Mouse (Mus musculus) limb, embryonic 11.5 days (tissue): ENCODE measurements around the gene Mapk14. TPM values are rescaled to one million over a fixed set of nuclear protein-coding genes. Genes with fewer than 3 reads are reported as not detected.

ENCODE experiments used
- ATAC-seq: fragments of 200-750 bp; cut with Nextera tagmentation; 2 replicates; pipeline ENCODE4 v1.8.0; 2017; ENCODE audit warnings: low read depth; ENCODE audit not compliant: insufficient number of reproducible peaks, low FRiP score, low TSS enrichment
- DNase-seq: peaks from one replicate; pipeline ENCODE4 v3.0.0-alpha.2; 2015; ENCODE audit warnings: low spot score
- H3K27ac ChIP-seq: fragments of 300-500 bp; sonication (generic); replicated peaks from 2 replicates; pipeline ENCODE4 v1.5.1; 2014; ENCODE audit warnings: low read depth, mild to moderate bottlenecking, low read length
- H3K27me3 ChIP-seq: fragments of 300-500 bp; sonication (generic); 2 replicates; pipeline ENCODE4 v1.6.1; 2014; ENCODE audit warnings: mild to moderate bottlenecking, low read length, mixed read lengths; ENCODE audit not compliant: control insufficient read depth, insufficient read depth
- H3K36me3 ChIP-seq: fragments of 300-500 bp; sonication (generic); 2 replicates; pipeline ENCODE4 v1.6.1; 2014; ENCODE audit warnings: mild to moderate bottlenecking, low read length, moderate library complexity, mixed read lengths; ENCODE audit not compliant: control insufficient read depth, insufficient read depth
- H3K4me1 ChIP-seq: fragments of 300-500 bp; sonication (generic); 2 replicates; pipeline ENCODE4 v1.6.1; 2014; ENCODE audit warnings: low read length, mixed read lengths; ENCODE audit not compliant: control insufficient read depth, insufficient read depth
- H3K4me2 ChIP-seq: fragments of 300-500 bp; sonication (generic); 2 replicates; pipeline ENCODE4 v1.6.1; 2014; ENCODE audit warnings: low read depth, mild to moderate bottlenecking, moderate library complexity; ENCODE audit not compliant: severe bottlenecking
- H3K4me3 ChIP-seq: fragments of 300-500 bp; sonication (generic); 2 replicates; pipeline ENCODE4 v1.5.1; 2014; ENCODE audit warnings: low read depth, low read length
- H3K9ac ChIP-seq: fragments of 300-500 bp; sonication (generic); 2 replicates; pipeline ENCODE4 v1.6.1; 2014; ENCODE audit warnings: mild to moderate bottlenecking, low read length
- H3K9me3 ChIP-seq: fragments of 300-500 bp; sonication (generic); 2 replicates; pipeline ENCODE4 v1.6.1; 2016; ENCODE audit warnings: low read length; ENCODE audit not compliant: control insufficient read depth
- WGBS: fragments of 180-500 bp; shearing (Covaris S2); extraction: QIAGEN DNeasy Blood & Tissue Kit; methylation state at CpG from one replicate; pipeline ENCODE4 v1.1.7; 2014; 5-methylcytosine and 5-hydroxymethylcytosine counted together
- polyA plus RNA-seq: library from polyadenylated mRNA; unstranded; fragments of >200 nt; fragmentation: Nextera tagmentation; extraction: Ambion mirVana; gene quantifications from 2 replicates; pipeline ENCODE4 v1.2.1, GENCODE M21; 2014

Gene Mapk14
- polyA plus RNA-seq, 1 experiment from 2014 or later, result 51.5 TPM

DNA sequence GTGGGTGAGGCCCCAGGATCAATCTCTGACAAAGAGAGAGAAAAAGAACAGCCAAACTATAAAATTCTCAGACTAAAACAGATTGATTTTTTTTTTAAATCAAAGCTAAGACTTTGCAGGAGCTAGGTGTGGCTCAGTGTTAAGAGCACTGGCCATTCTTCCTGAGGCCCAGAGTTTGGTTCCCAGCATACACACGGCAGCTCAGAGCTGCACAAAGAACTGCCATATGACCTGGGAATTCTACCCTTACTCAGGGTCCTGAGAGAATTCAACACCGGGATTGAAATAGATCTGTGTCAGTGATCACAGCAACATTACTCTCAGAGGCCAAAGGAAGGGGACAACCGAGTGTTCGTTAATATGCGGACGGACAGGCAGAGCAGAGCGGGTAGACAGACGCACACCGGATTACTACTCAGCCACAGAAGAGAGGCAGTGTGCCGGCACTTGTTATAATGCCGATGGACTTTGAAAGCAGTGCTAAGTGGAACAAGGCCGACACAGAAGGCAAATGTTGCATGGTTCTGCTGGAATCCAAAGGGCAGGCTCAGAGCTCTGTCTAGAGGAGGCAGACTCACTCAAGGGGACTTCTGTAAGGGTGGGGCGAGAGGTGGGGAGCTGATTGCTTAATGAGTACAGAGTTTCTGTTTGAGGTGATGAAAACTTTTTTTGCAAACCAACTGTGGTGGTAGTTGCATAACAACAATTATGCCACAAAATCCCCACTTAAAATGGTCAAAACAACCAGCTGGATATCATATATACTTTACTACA, 8.6 kb upstream of the Mapk14 start:
- no peak for DNase-seq
- Histone ChIP-seq H3K4me3 (no peak overlapping the region), H3K4me1 (no peaks in the 10 kb centered on the region), H3K27ac (no peak overlapping the region), H3K9me3 (no peaks in the 10 kb centered on the region), H3K27me3 (no peaks in the 10 kb centered on the region), H3K4me2 (no peak overlapping the region), H3K36me3 (no peaks in the 10 kb centered on the region), H3K9ac (no peak overlapping the region)
- no peak for ATAC-seq
- 85% methylated on average over 13 of the region's 13 CpGs for WGBS

DNA sequence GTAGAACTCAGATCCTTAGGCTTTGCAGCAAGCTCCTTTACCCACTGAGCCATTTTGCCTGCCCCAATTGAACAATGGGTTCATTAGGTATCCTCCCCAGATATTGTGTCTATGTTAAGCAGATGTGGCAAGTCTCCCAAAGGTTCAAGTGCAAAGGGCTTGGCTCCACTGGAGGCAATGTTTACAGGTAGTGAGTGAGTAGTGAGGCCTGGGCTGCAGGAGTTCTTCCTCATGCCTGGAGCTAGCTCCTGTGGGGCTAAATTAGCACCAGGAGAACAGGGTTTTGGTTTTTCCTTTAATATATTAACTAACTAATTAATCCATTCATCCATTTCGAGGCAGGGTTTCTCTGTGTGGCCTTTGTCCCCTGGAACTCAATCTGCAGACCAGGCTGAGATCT, 7.5 kb upstream of the Mapk14 start:
- Histone ChIP-seq H3K27me3 (no peaks in the 10 kb centered on the region), H3K4me2 (no peak overlapping the region), H3K4me3 (no peak overlapping the region), H3K36me3 (no peaks in the 10 kb centered on the region), H3K27ac (no peak overlapping the region), H3K9me3 (no peaks in the 10 kb centered on the region), H3K4me1 (no peaks in the 10 kb centered on the region), H3K9ac (no peak overlapping the region)
- WGBS, result 56% methylated on average over 1 of the region's 1 CpGs
- no peak for ATAC-seq
- no peak for DNase-seq

DNA sequence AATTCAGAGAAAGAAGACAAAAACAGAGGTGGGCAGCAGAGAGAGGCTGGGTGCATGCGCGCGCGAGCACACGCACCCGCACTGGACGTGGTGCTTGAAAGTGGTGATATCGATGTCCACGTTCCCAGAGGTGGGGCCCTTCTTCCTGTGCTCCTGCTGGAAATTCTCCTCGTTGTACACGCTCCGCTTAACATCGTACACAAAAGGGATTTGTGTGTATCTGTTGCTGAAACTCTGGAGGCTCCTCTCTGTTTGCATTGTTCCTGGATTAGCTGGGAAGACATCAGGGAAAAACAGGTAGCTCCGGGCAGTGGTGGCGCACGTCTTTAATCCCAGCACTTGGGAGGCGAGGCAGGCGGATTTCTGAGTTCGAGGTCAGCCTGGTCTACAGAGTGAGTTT, 6.5 kb upstream of the Mapk14 start:
- 0 out of 2 replicates have a peak, but pooled peaks cover 2% of the 10 kb centered on the region for H3K27me3 ChIP-seq
- WGBS, result 88% methylated on average over 19 of the region's 19 CpGs
- DNase-seq, result no peak
- no peak overlapping the region for H3K9ac ChIP-seq
- H3K4me3 ChIP-seq, result no peak overlapping the region
- H3K27ac ChIP-seq, result no peak overlapping the region
- no peak for ATAC-seq
- H3K36me3 ChIP-seq, result no peaks in the 10 kb centered on the region
- H3K4me2 ChIP-seq, result no peak overlapping the region
- H3K4me1 ChIP-seq, result peaks cover 6% of the 10 kb centered on the region; the same call in 1 of the 2 replicates
- H3K9me3 ChIP-seq, result no peaks in the 10 kb centered on the region

DNA sequence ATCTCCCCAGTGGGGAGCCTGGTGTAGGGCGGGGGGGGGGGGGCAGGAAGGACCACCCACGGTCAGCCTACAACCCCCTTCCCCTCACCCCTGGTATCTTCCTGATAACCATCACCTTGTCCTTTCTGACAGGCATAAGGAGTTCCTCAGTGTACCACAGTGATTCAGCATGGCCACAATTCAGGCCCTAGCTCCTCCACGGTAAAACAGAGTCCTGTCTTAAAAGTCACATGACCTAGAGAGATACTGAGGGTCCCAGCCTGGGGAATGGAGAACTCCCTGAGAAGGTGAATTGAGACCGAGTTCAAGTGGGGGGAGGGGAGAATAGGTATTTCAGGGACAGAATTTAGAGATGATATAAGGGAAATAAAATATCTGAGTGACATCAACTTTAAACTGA, 3.8 kb upstream of the Mapk14 start:
- DNase-seq, result no peak
- no peak for ATAC-seq
- Histone ChIP-seq H3K36me3 (no peaks in the 10 kb centered on the region), H3K4me1 (peaks cover 6% of the 10 kb centered on the region; the same call in 1 of the 2 replicates), H3K4me3 (no peak overlapping the region), H3K9me3 (no peaks in the 10 kb centered on the region), H3K27me3 (0 out of 2 replicates have a peak, but pooled peaks cover 2% of the 10 kb centered on the region), H3K4me2 (no peak overlapping the region), H3K27ac (no peak overlapping the region), H3K9ac (no peak overlapping the region)
- 58% methylated on average over 4 of the region's 4 CpGs for WGBS

DNA sequence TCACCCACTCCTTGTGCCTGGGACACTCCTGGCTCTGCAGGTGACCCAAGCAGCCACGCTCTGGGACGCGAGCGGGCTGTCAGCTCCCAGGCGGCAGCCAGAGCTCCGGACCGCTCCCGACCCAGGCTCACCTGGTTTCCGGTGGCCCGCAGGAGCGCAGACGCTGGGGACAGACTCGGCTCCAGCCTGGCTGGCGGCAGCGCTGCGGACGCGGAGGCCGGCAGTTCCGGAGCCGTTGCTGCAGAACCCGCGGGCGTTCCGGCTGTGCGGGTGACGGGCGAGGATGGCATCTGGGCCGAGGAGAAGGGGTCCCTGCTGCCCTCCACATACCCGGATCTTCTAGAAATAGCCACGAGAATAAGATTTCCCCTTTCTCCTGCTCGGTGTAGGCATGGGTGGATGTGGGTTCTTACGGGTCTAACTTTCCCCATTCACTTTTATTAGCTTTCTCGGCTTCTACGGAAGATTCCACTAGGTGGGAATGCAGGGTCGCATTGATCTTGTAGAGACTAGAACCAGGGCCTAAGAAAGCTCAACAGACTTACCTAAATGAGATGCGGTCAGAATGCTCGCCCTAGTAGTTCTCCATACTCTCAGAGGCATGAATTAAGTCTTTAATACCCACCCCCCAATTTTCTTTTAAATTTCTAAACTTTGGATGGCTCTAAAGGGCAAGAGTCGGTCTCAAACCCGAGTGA, 1.4 kb upstream of the Mapk14 start, which contains the start of gene Slc26a8:
TSS of gene Slc26a8 (minus strand) at position 648 of the 698 bp plus-strand sequence.
- no peak for ATAC-seq
- H3K4me3 ChIP-seq, result peak within 1 kb of the TSS; percentile 87
- H3K4me1 ChIP-seq, result peaks cover 11% of the 10 kb centered on the region
- WGBS, result 7% methylated on average over 40 of the region's 40 CpGs
- H3K36me3 ChIP-seq, result no peaks in the 10 kb centered on the region
- H3K9me3 ChIP-seq, result no peaks in the 10 kb centered on the region
- DNase-seq, result peak; percentile 42
- peak within 1 kb of the TSS; percentile 90 for H3K4me2 ChIP-seq
- H3K27me3 ChIP-seq, result 0 out of 2 replicates have a peak, but pooled peaks cover 2% of the 10 kb centered on the region
- no peak within 1 kb of the TSS; the same call in 1 of the 2 replicates for H3K27ac ChIP-seq
- H3K9ac ChIP-seq, result peak within 1 kb of the TSS; percentile 87

DNA sequence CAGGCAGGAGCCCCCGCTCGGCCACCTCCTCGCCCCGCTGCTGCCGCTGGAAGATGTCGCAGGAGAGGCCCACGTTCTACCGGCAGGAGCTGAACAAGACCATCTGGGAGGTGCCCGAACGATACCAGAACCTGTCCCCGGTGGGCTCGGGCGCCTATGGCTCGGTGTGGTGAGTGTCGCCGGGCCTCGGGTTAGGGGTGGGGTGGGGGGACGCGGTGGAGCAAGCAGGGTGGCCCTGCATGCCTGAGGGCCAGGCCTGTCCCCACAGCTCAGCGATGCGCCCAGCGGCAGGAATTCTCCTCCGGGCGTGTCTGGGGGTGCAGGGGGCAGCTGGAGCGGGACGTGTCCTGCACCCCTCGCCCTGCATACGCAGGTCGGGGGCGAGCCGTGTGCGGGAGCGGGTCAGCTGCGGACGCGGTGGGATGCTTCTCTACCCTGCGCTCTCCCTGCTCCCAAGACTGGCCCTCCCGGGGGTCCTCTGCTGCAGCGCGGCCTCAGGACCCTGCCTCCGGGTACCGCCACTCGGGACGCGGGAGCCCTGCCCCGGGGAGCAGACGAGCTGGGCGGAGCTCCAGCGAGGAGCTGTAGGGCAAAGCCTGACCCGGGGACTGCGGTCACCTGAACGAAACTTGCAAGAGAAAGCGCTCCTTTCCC, 685 bp downstream of the Mapk14 start:
- H3K4me2 ChIP-seq, result peak overlapping the region; percentile 77
- H3K27ac ChIP-seq, result peak overlapping the region; percentile 81
- DNase-seq (peak; percentile 69), ATAC-seq (peak; percentile 28; the same call in 1 of the 2 replicates)
- peak overlapping the region; percentile 87 for H3K4me3 ChIP-seq
- no peaks in the 10 kb centered on the region for H3K36me3 ChIP-seq
- 0 out of 2 replicates have a peak, but pooled peaks cover 2% of the 10 kb centered on the region for H3K27me3 ChIP-seq
- peaks cover 11% of the 10 kb centered on the region for H3K4me1 ChIP-seq
- 0% methylated on average over 50 of the region's 53 CpGs for WGBS
- H3K9me3 ChIP-seq, result no peaks in the 10 kb centered on the region
- peak overlapping the region; percentile 87 for H3K9ac ChIP-seq

DNA sequence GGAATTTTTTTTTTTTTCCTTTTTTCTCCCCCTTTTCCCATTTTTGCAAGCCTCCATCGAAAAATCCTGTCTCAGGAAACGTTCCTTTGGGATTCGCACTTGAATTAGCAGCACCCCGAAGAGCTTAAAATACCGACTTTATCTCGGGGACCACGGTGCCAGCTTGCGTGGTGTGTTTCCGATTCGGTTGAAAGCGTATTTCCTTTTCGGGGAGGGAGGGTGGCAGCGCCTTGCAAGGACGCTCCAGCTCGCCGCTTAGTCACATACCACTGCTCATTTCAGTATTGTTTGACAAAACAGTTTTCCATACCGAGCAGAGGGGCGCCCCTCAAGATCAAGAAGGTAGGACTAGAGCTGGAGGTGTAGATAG, 1.2 kb downstream of the Mapk14 start:
- H3K27ac ChIP-seq, result no peak overlapping the region
- WGBS, result under 1% methylated on average over 18 of the region's 18 CpGs
- DNase-seq (peak; percentile 55), ATAC-seq (no peak)
- H3K36me3 ChIP-seq, result no peaks in the 10 kb centered on the region
- 0 out of 2 replicates have a peak, but pooled peaks cover 2% of the 10 kb centered on the region for H3K27me3 ChIP-seq
- peak overlapping the region; percentile 87 for H3K4me3 ChIP-seq
- no peaks in the 10 kb centered on the region for H3K9me3 ChIP-seq
- H3K9ac ChIP-seq, result peak overlapping the region; percentile 87
- peaks cover 11% of the 10 kb centered on the region for H3K4me1 ChIP-seq
- peak overlapping the region; percentile 77 for H3K4me2 ChIP-seq

DNA sequence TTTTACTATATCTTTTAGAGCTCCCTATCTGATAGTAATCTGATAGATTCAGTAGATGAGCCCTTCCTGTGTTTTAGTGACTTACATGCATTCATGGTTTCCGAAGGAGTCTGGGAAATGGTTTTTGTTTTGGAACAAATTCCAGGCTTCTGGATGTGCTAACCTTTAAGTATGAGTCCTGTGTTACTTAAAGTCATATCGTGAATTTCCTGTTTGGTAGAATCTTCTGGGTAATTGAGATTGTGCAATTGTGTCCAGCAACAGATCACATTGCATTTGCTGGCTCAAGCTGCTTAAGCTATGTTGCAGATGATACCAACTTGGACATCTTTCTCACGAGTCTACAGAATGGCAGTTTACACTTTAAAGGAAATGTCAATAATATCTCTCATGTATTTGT, 2.0 kb downstream of the Mapk14 start:
- DNase-seq (no peak), ATAC-seq (no peak)
- Histone ChIP-seq H3K9ac (no peak overlapping the region), H3K4me2 (peak overlapping the region; percentile 77), H3K4me1 (peaks cover 11% of the 10 kb centered on the region), H3K4me3 (peak overlapping the region; percentile 87; the same call in 1 of the 2 replicates), H3K36me3 (no peaks in the 10 kb centered on the region), H3K27me3 (0 out of 2 replicates have a peak, but pooled peaks cover 2% of the 10 kb centered on the region), H3K9me3 (no peaks in the 10 kb centered on the region), H3K27ac (no peak overlapping the region)
- 66% methylated on average over 3 of the region's 3 CpGs for WGBS
